Mouse (Mus musculus) small intestine, adult 2 months (tissue): ENCODE results near the gene Manea. TPM values are rescaled to one million over a fixed set of nuclear protein-coding genes. Genes with fewer than 3 reads are reported as not detected.

Source experiments
- H3K27ac ChIP-seq: fragments of 200-500 bp; 2 replicates; pipeline ENCODE4 v1.5.1; 2012; ENCODE audit warnings: low read depth, low read length, control low read depth, inconsistent platforms; ENCODE audit not compliant: insufficient read depth
- H3K27me3 ChIP-seq: fragments of 200-500 bp; 2 replicates; pipeline ENCODE4 v1.6.1; 2012; ENCODE audit warnings: mild to moderate bottlenecking, moderate library complexity, low read length, inconsistent platforms; ENCODE audit not compliant: control insufficient read depth, insufficient read depth
- H3K36me3 ChIP-seq: fragments of 200-500 bp; 2 replicates; pipeline ENCODE4 v1.6.1; 2012; ENCODE audit warnings: mild to moderate bottlenecking, low read length, control low read depth, inconsistent platforms; ENCODE audit not compliant: control insufficient read depth, insufficient read depth
- H3K4me1 ChIP-seq: fragments of 200-500 bp; 2 replicates; pipeline ENCODE4 v1.6.1; 2012; ENCODE audit warnings: low read length, inconsistent platforms, mixed read lengths; ENCODE audit not compliant: control insufficient read depth, insufficient read depth, insufficient read length
- H3K4me3 ChIP-seq: fragments of 200-500 bp; 2 replicates; pipeline ENCODE4 v1.5.1; 2012; ENCODE audit warnings: low read depth, mild to moderate bottlenecking, control low read depth, inconsistent platforms, low read length, moderate library complexity
- CTCF ChIP-seq: fragments of 200-500 bp; IDR thresholded peaks from 2 replicates; pipeline ENCODE4 v1.5.1; 2012; ENCODE audit warnings: low read depth, mild to moderate bottlenecking, control low read depth, inconsistent platforms, low read length, moderate library complexity, mixed read lengths; ENCODE audit not compliant: insufficient replicate concordance, insufficient read length; ENCODE audit errors: extremely low read depth
- POLR2A ChIP-seq: fragments of 200-500 bp; IDR thresholded peaks from 2 replicates; pipeline ENCODE4 v1.6.1; 2012; ENCODE audit warnings: low read depth, mild to moderate bottlenecking, control low read depth, inconsistent platforms, low read length, moderate library complexity
- WGBS: fragments of 180-500 bp; shearing (Covaris S2); methylation state at CpG from one replicate; pipeline ENCODE4 v1.1.7; 2018; 5-methylcytosine and 5-hydroxymethylcytosine counted together
- polyA plus RNA-seq: library from polyadenylated mRNA; depleted of rRNA; stranded (reverse); fragments of >200 nt; gene quantifications from 2 replicates; pipeline ENCODE4 v1.2.3, GENCODE M21; 2012; rRNA removed

Gene Manea
- polyA plus RNA-seq: 6.7 and 13.8 TPM in 2 replicates

GRCm38 (mm10) chr4:26346443-26347106, at the start of gene Manea:
Manea (minus strand) TSS chr4:26346891.
- Histone ChIP-seq H3K36me3 (no peaks in the 10 kb centered on the region), H3K4me1 (peaks cover 3% of the 10 kb centered on the region; the same call in 1 of the 2 replicates), H3K27ac (peak within 1 kb of the TSS; percentile 76), H3K4me3 (peak within 1 kb of the TSS; percentile 89), H3K27me3 (no peaks in the 10 kb centered on the region)
- TF ChIP-seq CTCF: no peak
- no peak for TF ChIP-seq POLR2A
- under 1% methylated on average over 52 of the region's 52 CpGs for WGBS

DNA sequence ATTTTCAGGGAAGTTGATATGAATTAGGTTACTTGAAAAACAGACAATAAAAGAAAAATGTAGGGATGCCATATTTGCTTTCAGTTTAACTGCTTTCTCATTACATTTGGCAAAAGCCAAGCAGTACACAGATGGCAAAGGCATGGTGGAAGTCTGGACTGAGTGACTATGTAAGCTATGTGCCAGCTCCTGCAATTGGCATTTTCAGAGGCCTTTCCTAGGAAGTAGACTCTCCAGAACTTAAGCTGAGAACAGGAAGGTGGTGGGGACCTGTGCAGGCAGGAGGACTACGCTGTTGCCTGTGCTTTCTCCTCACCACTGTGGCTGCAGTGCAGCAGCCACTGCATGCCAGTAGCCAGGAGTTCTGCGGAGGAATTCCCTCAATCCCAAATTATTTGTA, 7.9 kb upstream of the Manea start:
- TF ChIP-seq POLR2A (no peak), CTCF (no peak)
- no peak overlapping the region for H3K4me3 ChIP-seq
- 86% methylated on average over 2 of the region's 2 CpGs for WGBS
- no peaks in the 10 kb centered on the region for H3K27me3 ChIP-seq
- H3K27ac ChIP-seq: no peak overlapping the region
- no peaks in the 10 kb centered on the region for H3K36me3 ChIP-seq
- H3K4me1 ChIP-seq: no peaks in the 10 kb centered on the region

- no peaks in the 10 kb centered on the region for H3K27me3 ChIP-seq
- no peaks in the 10 kb centered on the region for H3K4me1 ChIP-seq
- H3K27ac ChIP-seq: no peak overlapping the region
- TF ChIP-seq POLR2A: no peak
- TF ChIP-seq CTCF: no peak
- H3K4me3 ChIP-seq: no peak overlapping the region
- no peaks in the 10 kb centered on the region for H3K36me3 ChIP-seq
- 51% methylated on average over 2 of the region's 2 CpGs for WGBS
Observed at GRCm38 (mm10) chr4:26353643-26354231, 7.0 kb upstream of the Manea start.

- no peaks in the 10 kb centered on the region for H3K36me3 ChIP-seq
- WGBS: 47% methylated on average over 2 of the region's 2 CpGs
- H3K4me3 ChIP-seq: no peak overlapping the region
Observed at GRCm38 (mm10) chr4:26347239-26347638, 548 bp upstream of the Manea start.

DNA sequence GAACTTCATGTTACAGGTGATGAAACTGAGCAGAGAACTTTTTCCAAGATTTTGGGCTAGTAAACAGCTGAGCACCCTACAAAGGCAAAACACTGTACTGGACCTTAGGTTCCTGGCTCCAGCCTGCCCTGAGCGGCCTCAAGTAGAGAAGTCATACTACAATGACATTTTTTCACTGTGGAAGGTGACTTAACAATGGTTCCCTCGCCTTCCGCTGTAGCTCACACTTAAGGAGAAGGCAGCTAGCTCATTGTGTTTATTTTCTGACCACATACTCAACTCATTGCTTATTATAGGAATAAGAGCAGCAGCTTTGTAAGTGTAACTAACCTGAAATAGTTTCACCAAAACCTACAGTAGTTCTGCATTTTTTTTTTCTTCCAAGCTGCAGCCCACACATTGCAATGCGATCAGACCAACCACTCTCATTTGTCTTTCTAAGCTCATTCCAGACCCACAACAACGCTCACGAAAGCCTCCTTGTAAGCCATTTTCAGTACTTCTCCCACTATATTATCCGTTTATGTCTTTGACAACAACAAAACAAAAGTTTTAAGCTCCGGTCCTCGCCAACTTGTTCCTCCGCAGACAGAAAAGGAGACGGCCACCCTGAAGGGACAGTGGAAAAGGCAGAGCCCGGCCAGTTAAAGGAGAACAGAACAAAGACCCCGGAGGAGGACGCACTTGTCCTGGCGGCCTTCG, 799 bp downstream of the Manea start:
- no peaks in the 10 kb centered on the region for H3K27me3 ChIP-seq
- 2% methylated on average over 16 of the region's 16 CpGs for WGBS
- H3K27ac ChIP-seq: peak overlapping the region; percentile 76
- peak overlapping the region; percentile 89 for H3K4me3 ChIP-seq
- no peaks in the 10 kb centered on the region for H3K36me3 ChIP-seq
- peaks cover 3% of the 10 kb centered on the region; the same call in 1 of the 2 replicates for H3K4me1 ChIP-seq
- TF ChIP-seq POLR2A: no peak
- TF ChIP-seq CTCF: no peak

More at GRCm38 (mm10) chr4:26347239-26347638, 548 bp upstream of the Manea start:
- TF ChIP-seq CTCF (no peak), POLR2A (no peak)
- no peak overlapping the region for H3K27ac ChIP-seq
- H3K27me3 ChIP-seq: no peaks in the 10 kb centered on the region
- H3K4me1 ChIP-seq: peaks cover 3% of the 10 kb centered on the region; the same call in 1 of the 2 replicates

GRCm38 (mm10) chr4:26345080-26345479, 1.6 kb downstream of the Manea start:
- no peaks in the 10 kb centered on the region for H3K27me3 ChIP-seq
- TF ChIP-seq CTCF (no peak), POLR2A (no peak)
- H3K36me3 ChIP-seq: peaks cover 4% of the 10 kb centered on the region; the same call in 1 of the 2 replicates
- 51% methylated on average over 3 of the region's 3 CpGs for WGBS
- peaks cover 3% of the 10 kb centered on the region; the same call in 1 of the 2 replicates for H3K4me1 ChIP-seq
- H3K27ac ChIP-seq: no peak overlapping the region
- H3K4me3 ChIP-seq: no peak overlapping the region

GRCm38 (mm10) chr4:26342346-26342745, 4.3 kb downstream of the Manea start:
- Histone ChIP-seq H3K27me3 (no peaks in the 10 kb centered on the region), H3K4me1 (peaks cover 3% of the 10 kb centered on the region; the same call in 1 of the 2 replicates), H3K4me3 (no peak overlapping the region), H3K36me3 (peaks cover 4% of the 10 kb centered on the region; the same call in 1 of the 2 replicates), H3K27ac (no peak overlapping the region)
- TF ChIP-seq POLR2A (no peak), CTCF (no peak)
